Mouse (Mus musculus): Measurements from ENCODE around the gene Dnah12.
"Not testable (repeated sequence)": the region's sequence is repeated elsewhere in the genome, so short reads cannot be mapped to it uniquely, and the experiment has no call there.

Dnah12 gene

GRCm38 (mm10) chr14:26692974-26693373 lies at the start of gene Dnah12:
TSS of gene Dnah12 (plus strand) at chr14:26693274.
- DNase-seq (ENCODE audit: low read depth, low spot score) = no peak

GRCm38 (mm10) chr14:26645989-26646650 lies 47.0 kb upstream of the Dnah12 start:
- no peak for DNase-seq (ENCODE audit: low read depth, low spot score)

- DNase-seq (ENCODE audit: low read depth, low spot score) = no peak
These were observed 45.3 kb upstream of the Dnah12 start for GRCm38 (mm10) chr14:26647811-26648210.

GRCm38 (mm10) chr14:26651901-26652300 lies 41.2 kb upstream of the Dnah12 start:
- peak; percentile 68 for DNase-seq (ENCODE audit: low read depth, low spot score)

- no peak for DNase-seq (ENCODE audit: low read depth, low spot score)
These were observed 34.9 kb upstream of the Dnah12 start for GRCm38 (mm10) chr14:26658178-26658577.

- DNase-seq (ENCODE audit: low read depth, low spot score) = no peak
These were observed 32.8 kb upstream of the Dnah12 start for GRCm38 (mm10) chr14:26660233-26660632.

- DNase-seq (ENCODE audit: low read depth, low spot score) = no peak
These were observed 31.1 kb upstream of the Dnah12 start for GRCm38 (mm10) chr14:26662016-26662415.

GRCm38 (mm10) chr14:26662488-26662887 lies 30.6 kb upstream of the Dnah12 start:
- no peak for DNase-seq (ENCODE audit: low read depth, low spot score)

GRCm38 (mm10) chr14:26663851-26664250 lies 29.2 kb upstream of the Dnah12 start:
- DNase-seq (ENCODE audit: low read depth, low spot score) = peak; percentile 59

- no peak for DNase-seq (ENCODE audit: low read depth, low spot score)
These were observed 25.1 kb upstream of the Dnah12 start for GRCm38 (mm10) chr14:26667991-26668370.

GRCm38 (mm10) chr14:26668371-26669291 lies 24.4 kb upstream of the Dnah12 start:
- peak; percentile 75 for DNase-seq (ENCODE audit: low read depth, low spot score)

- peak; percentile 95 for DNase-seq (ENCODE audit: low read depth, low spot score)
These were observed 23.6 kb upstream of the Dnah12 start, which contains the start of gene Pde12 for GRCm38 (mm10) chr14:26669292-26670073. TSS of gene Pde12 (minus strand) at chr14:26669883.

- no peak for DNase-seq (ENCODE audit: low read depth, low spot score)
These were observed 22.1 kb upstream of the Dnah12 start for GRCm38 (mm10) chr14:26670964-26671363.

- peak; percentile 45 for DNase-seq (ENCODE audit: low read depth, low spot score)
These were observed 21.0 kb upstream of the Dnah12 start for GRCm38 (mm10) chr14:26671870-26672615.

GRCm38 (mm10) chr14:26674476-26675169 lies 18.5 kb upstream of the Dnah12 start:
- DNase-seq (ENCODE audit: low read depth, low spot score) = not testable (repeated sequence)

GRCm38 (mm10) chr14:26675371-26675770 lies 17.7 kb upstream of the Dnah12 start:
- DNase-seq (ENCODE audit: low read depth, low spot score) = peak; percentile 89

- DNase-seq (ENCODE audit: low read depth, low spot score) = peak; percentile 87
These were observed 17.3 kb upstream of the Dnah12 start for GRCm38 (mm10) chr14:26675791-26676190.

GRCm38 (mm10) chr14:26690727-26691126 lies 2.3 kb upstream of the Dnah12 start:
- no peak for DNase-seq (ENCODE audit: low read depth, low spot score)

GRCm38 (mm10) chr14:26691363-26691762 lies 1.7 kb upstream of the Dnah12 start:
- DNase-seq (ENCODE audit: low read depth, low spot score) = no peak

GRCm38 (mm10) chr14:26697912-26698311 lies 4.8 kb downstream of the Dnah12 start:
- peak; percentile 61 for DNase-seq (ENCODE audit: low read depth, low spot score)

Measured in R1 (cell line).